Mouse (Mus musculus): ENCODE data around the gene Golga4.

Gene Golga4

GRCm38 (mm10) chr9:118506020-118506403 is at the start of gene Golga4:
Gene Golga4, plus strand, starts transcription at chr9:118506267.
- in situ Hi-C loops (cut with MboI): no loop called here

DNA sequence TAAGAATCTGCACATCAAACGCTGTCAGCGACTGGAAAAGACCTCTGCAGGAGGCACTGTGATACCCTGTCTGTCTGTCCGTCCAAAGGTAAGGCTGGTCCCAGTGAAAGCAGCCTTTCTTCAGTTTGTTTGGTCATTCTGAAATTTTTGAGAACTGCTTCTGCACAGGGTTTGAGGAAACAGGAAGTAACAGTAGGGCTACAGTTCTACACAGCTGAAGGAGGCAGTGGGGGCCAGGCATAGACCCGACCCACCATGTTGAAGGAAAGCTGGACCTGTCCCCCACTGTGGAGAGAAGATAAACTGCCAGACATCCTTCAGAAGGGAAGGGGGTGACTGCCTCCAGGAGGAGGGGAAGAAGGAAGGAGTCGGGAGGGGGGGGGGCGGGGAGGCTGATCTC is 49.7 kb upstream of the Golga4 start:
- in situ Hi-C loops (cut with MboI): no loop called here

GRCm38 (mm10) chr9:118458039-118458438 is 48.0 kb upstream of the Golga4 start:
- in situ Hi-C loops (cut with MboI): no loop called here

GRCm38 (mm10) chr9:118464031-118464430 is 42.0 kb upstream of the Golga4 start:
- in situ Hi-C loops (cut with MboI): no loop called here

GRCm38 (mm10) chr9:118468301-118468700 is 37.8 kb upstream of the Golga4 start:
- in situ Hi-C loops (cut with MboI): no loop called here

GRCm38 (mm10) chr9:118469272-118469671 is 36.8 kb upstream of the Golga4 start:
- in situ Hi-C loops (cut with MboI): no loop called here

DNA sequence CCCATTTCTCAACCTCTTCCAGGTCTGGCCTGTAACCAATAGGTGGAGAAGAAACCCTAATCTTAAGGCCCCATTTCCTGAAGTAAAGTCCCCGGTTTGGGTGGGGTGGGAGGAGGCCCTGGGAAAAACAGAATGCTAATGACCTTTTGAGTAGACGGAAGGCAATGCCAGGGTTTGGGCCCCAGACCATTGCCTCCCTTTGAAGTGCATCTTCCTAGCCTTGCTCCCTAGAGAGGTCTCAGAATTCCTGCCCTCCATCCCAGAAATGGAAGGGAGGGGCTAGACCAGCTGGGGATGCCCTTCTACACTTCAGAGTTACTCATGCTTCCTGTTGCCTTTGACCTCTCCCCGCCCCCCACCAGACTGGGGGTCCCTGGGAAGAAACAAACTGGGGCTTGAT is 34.8 kb upstream of the Golga4 start:
- in situ Hi-C loops (cut with MboI): no loop called here

DNA sequence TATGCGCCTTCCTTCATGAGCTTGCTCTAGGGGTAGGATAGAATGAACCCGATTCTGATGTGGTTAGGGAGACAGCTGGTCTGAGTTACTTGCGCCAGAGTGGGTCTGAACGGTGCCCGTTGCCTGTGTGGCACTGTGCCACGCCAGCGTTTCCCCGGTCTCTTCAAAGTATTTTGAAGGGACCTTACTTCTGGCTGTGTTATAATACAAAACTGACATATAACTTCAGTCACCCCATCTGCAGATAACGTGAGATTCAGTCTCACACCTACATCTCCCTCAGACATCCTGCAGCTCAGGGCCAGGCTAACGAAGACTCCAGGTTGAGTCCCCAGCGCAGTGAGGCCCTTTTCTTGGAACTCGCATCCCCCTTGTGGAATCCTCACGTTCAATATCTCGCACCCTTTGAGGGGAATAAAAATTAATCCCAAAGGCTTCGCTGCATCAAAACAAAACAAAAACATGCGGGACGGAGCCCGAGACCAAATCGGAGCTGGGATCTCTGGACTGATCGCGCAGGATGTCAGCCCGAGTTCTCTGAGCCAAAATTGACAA is 29.8 kb upstream of the Golga4 start:
- in situ Hi-C loops (cut with MboI): loop anchor here (25.0 kb wide), 1 partner anchor 439 kb away; the partner anchor contains the start of gene Azi2

GRCm38 (mm10) chr9:118476766-118477271 is 29.2 kb upstream of the Golga4 start:
- in situ Hi-C loops (cut with MboI): loop anchor here (25.0 kb wide), 1 partner anchor 440 kb away; the partner anchor contains the start of gene Azi2

DNA sequence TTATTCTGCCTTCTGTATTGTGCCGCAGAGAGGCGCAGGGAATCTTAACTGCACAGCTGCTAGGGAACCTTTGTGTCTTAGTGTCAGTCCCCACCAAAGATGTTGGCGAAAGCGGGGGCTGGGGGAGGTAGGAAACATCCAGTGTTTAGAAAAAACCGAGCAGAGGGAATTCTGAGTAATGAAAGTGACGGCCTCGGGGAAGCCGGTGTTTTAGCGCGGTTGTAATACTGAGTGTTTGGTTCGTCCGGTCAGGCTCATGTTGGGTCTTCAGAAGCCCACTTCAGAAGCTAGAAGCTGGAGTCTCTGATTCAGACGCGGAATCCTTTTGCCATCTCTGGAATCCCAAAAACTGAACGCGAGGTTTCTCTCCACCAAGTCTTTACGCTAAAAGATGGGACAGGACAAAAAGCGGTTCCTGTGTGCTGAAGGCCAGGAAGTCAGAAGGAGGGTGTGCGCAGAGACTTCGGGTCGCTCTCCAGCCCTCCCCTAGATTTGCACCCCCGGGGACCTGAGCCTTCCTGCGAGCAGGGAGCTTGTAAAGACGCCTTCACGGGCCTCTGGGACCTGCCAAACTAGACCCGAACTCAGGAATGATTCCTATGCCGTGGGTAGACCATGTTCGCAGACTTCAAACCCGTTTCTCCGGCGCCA is 28.7 kb upstream of the Golga4 start:
- in situ Hi-C loops (cut with MboI): loop anchor here (25.0 kb wide), 1 partner anchor 440 kb away; the partner anchor contains the start of gene Azi2

DNA sequence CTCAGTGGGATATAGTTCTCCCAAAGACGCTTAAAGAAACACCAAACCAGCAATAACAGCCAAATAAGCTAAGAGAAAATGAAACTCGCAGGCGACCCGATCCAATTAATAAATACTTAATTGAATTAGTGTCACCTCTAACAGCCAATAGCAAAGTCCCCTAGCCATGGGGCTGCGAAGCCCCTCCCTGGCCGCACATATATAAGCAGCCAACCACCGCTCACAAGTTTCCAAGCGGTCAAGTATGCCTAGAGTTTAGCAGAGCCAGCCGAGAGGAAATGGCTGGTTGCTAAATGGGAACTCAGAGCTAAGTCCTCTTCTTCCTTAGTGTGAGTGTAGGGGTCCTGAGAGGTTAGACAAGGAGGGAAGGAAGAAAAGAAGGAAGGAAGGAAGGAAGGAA is 28.1 kb upstream of the Golga4 start, which contains the start of gene Eomes:
TSS of gene Eomes (plus strand) at position 252 of the 400 bp plus-strand sequence.
- in situ Hi-C loops (cut with MboI): loop anchor here (25.0 kb wide), 1 partner anchor 441 kb away; the partner anchor contains the start of gene Azi2

- in situ Hi-C loops (cut with MboI): loop anchor here (25.0 kb wide), 1 partner anchor 441 kb away; the partner anchor contains the start of gene Azi2
Observed at GRCm38 (mm10) chr9:118478458-118478838, 27.6 kb upstream of the Golga4 start.

DNA sequence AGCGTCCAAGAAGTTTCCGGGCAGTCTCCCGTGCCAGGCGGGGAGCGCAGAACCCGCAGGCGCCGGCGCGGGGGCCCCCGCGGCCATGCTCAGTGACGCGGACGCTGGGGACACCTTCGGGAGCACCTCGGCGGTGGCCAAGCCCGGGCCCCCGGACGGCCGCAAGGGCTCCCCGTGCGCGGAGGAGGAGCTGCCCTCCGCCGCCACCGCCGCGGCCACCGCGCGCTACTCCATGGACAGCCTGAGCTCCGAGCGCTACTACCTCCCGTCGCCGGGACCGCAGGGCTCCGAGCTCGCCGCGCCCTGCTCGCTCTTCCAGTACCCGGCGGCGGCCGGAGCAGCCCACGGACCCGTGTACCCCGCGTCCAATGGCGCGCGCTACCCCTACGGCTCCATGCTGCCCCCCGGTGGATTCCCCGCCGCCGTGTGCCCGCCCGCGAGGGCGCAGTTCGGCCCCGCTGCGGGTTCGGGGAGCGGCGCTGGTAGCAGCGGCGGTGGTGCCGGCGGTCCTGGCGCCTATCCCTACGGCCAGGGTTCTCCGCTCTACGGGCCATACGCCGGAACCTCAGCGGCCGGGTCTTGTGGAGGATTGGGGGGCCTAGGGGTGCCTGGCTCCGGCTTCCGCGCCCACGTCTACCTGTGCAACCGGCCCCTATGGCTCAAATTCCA is 27.1 kb upstream of the Golga4 start:
- in situ Hi-C loops (cut with MboI): loop anchor here (25.0 kb wide), 1 partner anchor 442 kb away; the partner anchor contains the start of gene Azi2

DNA sequence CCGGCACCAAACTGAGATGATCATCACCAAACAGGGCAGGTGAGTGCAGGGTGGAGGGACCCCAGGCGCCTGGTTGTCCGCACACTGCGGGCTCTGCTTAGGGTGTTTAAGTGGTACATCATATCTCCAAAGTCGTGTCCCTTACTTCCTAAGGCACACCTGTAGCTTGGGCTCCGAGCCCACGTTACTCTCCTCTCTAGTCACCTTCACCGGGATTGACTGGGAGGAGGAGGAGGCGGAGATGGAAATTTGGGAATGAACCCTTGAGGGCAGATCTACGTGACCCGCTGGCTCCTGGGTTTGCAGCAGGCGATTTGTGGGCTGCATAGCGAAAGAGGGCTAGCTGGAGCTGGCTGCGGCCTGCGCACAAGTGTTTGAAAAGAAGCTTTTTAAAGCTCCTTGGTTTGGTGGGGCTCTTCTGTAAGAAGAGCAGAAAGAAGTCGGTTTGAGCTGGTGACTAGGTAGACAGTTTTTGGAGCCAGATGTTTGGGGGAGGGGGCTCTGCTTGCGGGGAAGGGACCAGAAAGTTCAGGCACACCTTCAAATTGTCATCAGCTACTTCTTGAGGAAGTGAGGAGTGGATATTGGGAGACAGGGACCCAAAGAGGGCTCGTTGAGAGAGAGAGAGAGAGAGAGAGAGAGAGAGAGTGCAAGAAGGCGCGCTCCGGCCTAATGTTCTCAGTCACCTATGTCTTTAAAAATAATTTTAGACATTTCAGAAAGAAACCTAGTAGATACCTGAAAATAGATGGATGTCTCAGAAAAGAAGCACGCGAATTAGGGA is 26.4 kb upstream of the Golga4 start:
- in situ Hi-C loops (cut with MboI): loop anchor here (25.0 kb wide), 1 partner anchor 442 kb away; the partner anchor contains the start of gene Azi2

DNA sequence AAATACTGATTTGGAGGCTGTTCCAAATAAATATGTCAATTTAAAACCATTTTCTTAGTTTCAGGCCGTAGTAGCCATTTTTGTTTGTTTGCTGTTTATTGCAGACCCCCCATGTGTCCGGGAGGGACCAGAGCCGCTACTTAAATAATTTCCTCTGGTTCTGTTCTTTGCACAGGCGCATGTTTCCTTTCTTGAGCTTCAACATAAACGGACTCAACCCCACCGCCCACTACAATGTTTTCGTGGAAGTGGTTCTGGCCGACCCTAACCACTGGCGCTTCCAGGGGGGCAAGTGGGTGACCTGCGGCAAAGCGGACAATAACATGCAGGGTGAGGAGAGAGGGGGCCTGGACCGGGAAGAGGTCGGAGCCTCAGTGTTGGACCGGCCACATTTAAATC is 25.8 kb upstream of the Golga4 start:
- in situ Hi-C loops (cut with MboI): loop anchor here (25.0 kb wide), 1 partner anchor 443 kb away; the partner anchor contains the start of gene Azi2

DNA sequence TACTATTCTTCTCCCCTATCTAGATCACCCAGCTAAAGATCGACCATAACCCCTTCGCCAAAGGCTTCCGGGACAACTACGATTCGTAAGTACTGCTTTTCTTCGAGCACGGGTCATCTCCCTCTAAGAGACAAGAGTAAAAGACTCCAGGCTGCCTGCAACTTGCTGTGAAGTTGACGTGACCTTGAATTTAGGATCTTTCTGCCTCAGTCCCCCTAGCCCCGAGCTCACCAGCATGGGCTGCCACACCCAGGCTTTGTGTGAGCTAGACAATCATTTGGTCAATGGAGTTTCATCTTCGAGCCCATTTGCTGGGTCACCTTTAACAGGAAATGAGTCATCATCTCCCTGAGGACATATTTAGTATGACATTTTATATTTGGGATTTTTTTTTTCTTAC is 23.9 kb upstream of the Golga4 start:
- in situ Hi-C loops (cut with MboI): loop anchor here (25.0 kb wide), 1 partner anchor 445 kb away; the partner anchor contains the start of gene Azi2

DNA sequence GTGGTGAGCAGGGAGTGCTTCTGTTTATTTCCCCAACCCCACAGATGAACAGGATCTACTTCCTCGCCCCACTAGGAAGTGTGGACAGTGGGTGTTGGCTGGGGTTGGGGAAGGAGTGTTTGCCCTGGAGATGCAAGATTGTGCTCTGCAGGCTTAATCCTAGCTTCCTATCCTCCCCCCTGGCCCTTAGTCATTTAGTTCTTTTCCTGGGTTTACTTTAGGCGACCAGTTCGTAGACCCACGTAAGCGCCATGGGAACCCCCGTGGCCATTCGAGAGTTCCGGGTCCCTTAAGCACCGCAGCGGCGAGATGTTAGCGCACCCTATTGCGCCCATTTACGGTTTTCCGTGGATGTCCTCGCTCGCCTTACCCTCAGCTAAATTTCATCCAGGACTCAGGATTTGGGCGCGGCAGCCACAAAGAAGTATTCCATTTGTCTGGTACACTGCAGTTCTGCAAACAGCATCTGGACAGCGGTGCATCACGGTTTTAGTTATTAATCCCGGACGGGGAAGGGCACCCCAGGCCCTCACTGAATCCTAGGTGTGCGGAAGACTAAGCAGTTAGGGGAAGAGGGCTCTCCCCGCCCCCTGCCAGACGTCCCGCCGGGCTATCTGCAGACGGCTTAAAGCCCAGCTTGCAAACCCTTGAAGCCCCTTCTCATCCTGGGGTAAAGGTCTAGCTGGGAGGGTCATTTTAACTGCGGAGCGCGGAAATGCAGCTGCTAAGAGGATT is 19.5 kb upstream of the Golga4 start:
- in situ Hi-C loops (cut with MboI): loop anchor here (25.0 kb wide), 1 partner anchor 449 kb away; the partner anchor contains the start of gene Azi2

DNA sequence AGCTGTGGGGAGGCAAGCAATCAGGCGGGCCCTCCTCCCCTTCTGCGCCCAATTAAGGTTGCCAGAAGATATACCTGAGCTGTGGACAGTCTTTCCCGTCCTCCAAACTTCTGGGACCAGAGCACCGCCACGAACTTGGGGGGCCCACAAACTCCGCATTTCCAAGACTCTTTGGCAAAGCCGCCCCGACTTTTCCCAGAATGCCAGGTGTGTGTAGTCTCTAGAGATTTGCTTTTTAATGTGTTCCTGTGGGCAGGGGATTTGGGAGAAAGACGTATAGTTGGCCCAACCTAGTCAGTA is 19.0 kb upstream of the Golga4 start:
- in situ Hi-C loops (cut with MboI): loop anchor here (25.0 kb wide), 1 partner anchor 450 kb away; the partner anchor contains the start of gene Azi2

- in situ Hi-C loops (cut with MboI): loop anchor here (25.0 kb wide), 1 partner anchor 450 kb away; the partner anchor contains the start of gene Azi2
Observed at GRCm38 (mm10) chr9:118487636-118488035, 18.4 kb upstream of the Golga4 start.

DNA sequence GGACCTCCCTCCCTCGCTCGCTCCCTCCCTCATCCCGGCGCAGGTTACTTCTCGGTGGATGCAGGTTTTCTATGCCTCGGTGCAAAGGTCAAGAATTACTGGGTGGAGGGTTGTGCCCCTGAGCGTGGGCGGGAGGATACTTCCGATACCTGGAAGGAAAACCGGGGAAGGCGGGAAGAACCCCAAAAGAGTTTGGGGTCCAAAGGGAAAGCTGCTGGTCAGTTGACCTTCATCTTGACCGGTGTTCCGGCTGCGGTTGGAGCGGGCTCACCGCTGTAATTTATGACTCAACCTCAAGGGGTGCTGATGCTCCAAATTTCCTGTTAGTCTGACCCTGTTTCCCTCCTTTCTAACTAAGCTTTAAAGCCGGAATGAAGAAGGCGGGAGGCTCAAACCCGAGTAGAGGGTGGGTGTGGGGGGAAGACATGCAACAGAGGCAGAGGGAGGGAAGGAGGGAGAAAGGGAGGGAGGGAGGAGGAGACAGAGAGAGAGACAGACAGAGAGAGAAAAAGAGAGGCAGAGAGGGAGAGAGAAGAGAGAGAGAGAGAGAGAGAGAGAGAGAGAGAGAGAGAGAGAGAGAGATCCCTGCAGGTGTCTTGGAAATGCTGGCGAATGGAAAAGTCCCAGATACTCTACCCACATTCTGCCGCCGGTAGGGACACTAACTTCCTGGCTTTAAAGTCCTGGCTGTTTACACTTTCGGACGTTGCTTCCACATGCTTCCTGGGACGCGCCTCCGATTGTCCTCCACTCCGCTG is 17.8 kb upstream of the Golga4 start:
- in situ Hi-C loops (cut with MboI): loop anchor here (25.0 kb wide), 1 partner anchor 451 kb away; the partner anchor contains the start of gene Azi2
